Comparison of ENCODE assay signal across 34 mouse cellular contexts in the genomic region with DNA sequence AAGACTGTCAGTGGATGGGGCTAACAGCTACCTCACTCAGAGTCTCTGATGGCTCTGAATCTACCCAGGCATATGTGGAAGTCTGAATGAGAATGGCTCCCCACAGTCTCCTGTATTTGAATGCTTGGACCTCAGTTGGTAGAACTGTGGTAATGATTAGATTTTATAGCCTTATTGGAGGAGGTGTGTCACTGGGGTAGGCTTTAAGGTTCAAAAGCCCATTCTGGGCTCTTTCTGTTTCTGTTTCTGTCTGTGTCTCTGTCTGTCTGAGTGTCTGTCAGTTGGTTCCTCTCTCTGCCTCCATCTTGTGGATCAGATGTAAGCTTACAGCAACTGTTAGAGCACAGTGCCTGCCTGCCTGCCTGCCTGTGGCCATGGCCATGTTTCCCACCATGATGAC. TPM values are rescaled to one million over a fixed set of nuclear protein-coding genes. Genes with fewer than 3 reads are reported as not detected.
DNase-seq lines count a peak whose midpoint lies in the region; ATAC-seq lines count a peak whose summit lies in the region.
"Had no signal": no experiment of that assay in that cellular context is flagged by ENCODE, and none has a peak within 500 bp of the region (broad histone marks: within the 10 kb centered on the region; RNA-seq: fewer than 3 reads in every experiment).

No protein-coding gene starts in this region.

- H3K9me3 ChIP-seq in intestine, embryonic 15.5 days, result no peaks in the 10 kb centered on the region
- H3K9me3 ChIP-seq: embryonic facial prominence, embryonic 10.5 days; embryonic facial prominence, embryonic 13.5 days; forebrain, embryonic 12.5 days; forebrain, embryonic 15.5 days; G1E; hindbrain, embryonic 10.5 days; hindbrain, embryonic 13.5 days had no signal

- no peak overlapping the region for H3K4me2 ChIP-seq in intestine, embryonic 15.5 days (replicated peaks)
- H3K4me2 ChIP-seq: embryonic facial prominence, embryonic 13.5 days; forebrain, embryonic 12.5 days; forebrain, embryonic 15.5 days; heart, embryonic 11.5 days; hindbrain, embryonic 13.5 days had no signal

- no peaks in the 10 kb centered on the region for H3K36me3 ChIP-seq in intestine, embryonic 15.5 days
- H3K36me3 ChIP-seq: embryonic facial prominence, embryonic 10.5 days; embryonic facial prominence, embryonic 13.5 days; forebrain, embryonic 12.5 days; forebrain, embryonic 15.5 days; G1E; hindbrain, embryonic 10.5 days; hindbrain, embryonic 13.5 days had no signal

- H3K9ac ChIP-seq in intestine, embryonic 15.5 days, result no peak overlapping the region
- H3K9ac ChIP-seq: embryonic facial prominence, embryonic 13.5 days; forebrain, embryonic 12.5 days; forebrain, embryonic 15.5 days; hindbrain, embryonic 13.5 days had no signal

- peak; percentile 1 for DNase-seq in 3T3-L1 (ENCODE audit: low read depth, low spot score)
- peak; percentile 29 for DNase-seq in large intestine, adult 2 months (ENCODE audit: low read depth, low spot score)
- DNase-seq in thymus, postnatal 0 days (ENCODE audit: low spot score), result no peak
- DNase-seq in frontal cortex, postnatal 14 days (ENCODE audit: low spot score in 2 of 2), result no peak
- DNase-seq in heart, postnatal 10 days, result no peak
- DNase-seq: adrenal gland, postnatal 10 days; adrenal gland, postnatal 36 days; B cell, adult 2 months; cerebellum, adult 2 months; cerebellum, adult 9-11 months; cerebellum, postnatal 25 days; embryo, embryonic 11 days; gastrocnemius, postnatal 14 days; heart, adult 11 months; heart, postnatal 36 days had no signal

- H3K27me3 ChIP-seq in intestine, embryonic 15.5 days (replicated peaks), result no peaks in the 10 kb centered on the region
- H3K27me3 ChIP-seq: CH12.LX; embryonic facial prominence, embryonic 13.5 days; forebrain, embryonic 12.5 days; forebrain, embryonic 15.5 days; hindbrain, embryonic 13.5 days; Patski had no signal

- no peak overlapping the region for H3K4me3 ChIP-seq in intestine, embryonic 15.5 days (replicated peaks)
- H3K4me3 ChIP-seq: embryonic facial prominence, embryonic 10.5 days; embryonic facial prominence, embryonic 13.5 days; erythroblast, embryonic 14.5 days; forebrain, embryonic 12.5 days; forebrain, embryonic 15.5 days; hindbrain, embryonic 10.5 days; hindbrain, embryonic 13.5 days had no signal

- H3K4me1 ChIP-seq in intestine, embryonic 15.5 days (replicated peaks), result no peaks in the 10 kb centered on the region
- H3K4me1 ChIP-seq: embryonic facial prominence, embryonic 10.5 days; embryonic facial prominence, embryonic 13.5 days; forebrain, embryonic 12.5 days; forebrain, embryonic 15.5 days; hindbrain, embryonic 10.5 days; hindbrain, embryonic 13.5 days had no signal

- H3K27ac ChIP-seq in intestine, embryonic 15.5 days, result no peak overlapping the region
- H3K27ac ChIP-seq: embryonic facial prominence, embryonic 10.5 days; embryonic facial prominence, embryonic 13.5 days; forebrain, embryonic 12.5 days; forebrain, embryonic 15.5 days; hindbrain, embryonic 10.5 days; hindbrain, embryonic 13.5 days had no signal

- ATAC-seq in intestine, embryonic 15.5 days, result peak; percentile 70
- ATAC-seq: forebrain, embryonic 15.5 days; hindbrain, embryonic 16.5 days; inflammation-experienced regulatory T-cells, adult 6 months; Patski had no signal

- intact Hi-C loops in heart, postnatal 10 days (cut with DNase I), result no loop called here

RNA-seq across cellular contexts. Expression of a gene that starts 1.5 kb away (rescaled TPM):
- 0.05 and 0.44 TPM in 2 replicates for polyA plus RNA-seq in intestine, embryonic 15.5 days (2015; fragmentation: Nextera tagmentation; extraction: Ambion mirVana)
- polyA plus RNA-seq in large intestine, adult 2 months (2012; rRNA removed), result 13.6 and 31.8 TPM in 2 replicates
- polyA plus RNA-seq in thymus, postnatal 0 days (2015; fragmentation: Nextera tagmentation; extraction: Ambion mirVana), result 0.46 and 0.57 TPM in 2 replicates
- under 1 TPM; 0.62 to 0.87 TPM for total RNA-seq in heart, postnatal 10 days (2021)
- total RNA-seq: adrenal gland, adult 18-20 months; adrenal gland, postnatal 36 days; G1E; gastrocnemius, adult 18-20 months; gastrocnemius, postnatal 14 days had no signal
- polyA plus RNA-seq: cerebellum, adult 2 months; cortical plate, adult 2 months; embryonic facial prominence, embryonic 10.5 days; embryonic facial prominence, embryonic 13.5 days; erythroblast, embryonic 14.5 days; forebrain, embryonic 12.5 days; forebrain, embryonic 15.5 days; G1E; heart, postnatal 0 days; hindbrain, embryonic 10.5 days; hindbrain, embryonic 13.5 days; hindbrain, embryonic 16.5 days; inflammation-experienced regulatory T-cells, adult 6 months; Patski had no signal

RNA-seq across cellular contexts. Expression of a gene that starts 34.9 kb away (rescaled TPM):
- polyA plus RNA-seq in intestine, embryonic 15.5 days (2015; fragmentation: Nextera tagmentation; extraction: Ambion mirVana), result 14.0 and 14.1 TPM in 2 replicates
- 8.7 and 15.9 TPM in 2 replicates for polyA plus RNA-seq in large intestine, adult 2 months (2012; rRNA removed)
- polyA plus RNA-seq in thymus, postnatal 0 days (2015; fragmentation: Nextera tagmentation; extraction: Ambion mirVana), result 7.6 and 8.4 TPM in 2 replicates
- total RNA-seq in heart, postnatal 10 days (2021), result 10 to 100 TPM; 27.6 to 31.3 TPM

RNA-seq across cellular contexts. Expression of a gene that starts 55.9 kb away (rescaled TPM):
- 16.8 and 17.6 TPM in 2 replicates for polyA plus RNA-seq in intestine, embryonic 15.5 days (2015; fragmentation: Nextera tagmentation; extraction: Ambion mirVana)
- polyA plus RNA-seq in large intestine, adult 2 months (2012; rRNA removed), result 5.0 and 5.6 TPM in 2 replicates
- 14.2 and 15.0 TPM in 2 replicates for polyA plus RNA-seq in thymus, postnatal 0 days (2015; fragmentation: Nextera tagmentation; extraction: Ambion mirVana)
- total RNA-seq in heart, postnatal 10 days (2021), result 10 to 100 TPM in 1 of 2 experiments, 1 to 10 TPM in 1; 9.8 to 10.4 TPM

RNA-seq across cellular contexts. Expression of a gene that starts 57.9 kb away (rescaled TPM):
- polyA plus RNA-seq in intestine, embryonic 15.5 days (2015; fragmentation: Nextera tagmentation; extraction: Ambion mirVana), result 218 and 226 TPM in 2 replicates
- polyA plus RNA-seq in large intestine, adult 2 months (2012; rRNA removed), result 43.9 and 54.5 TPM in 2 replicates
- polyA plus RNA-seq in thymus, postnatal 0 days (2015; fragmentation: Nextera tagmentation; extraction: Ambion mirVana), result 313 and 314 TPM in 2 replicates
- total RNA-seq in heart, postnatal 10 days (2021), result 10 to 100 TPM; 43.8 to 46.8 TPM

RNA-seq across cellular contexts. Expression of a gene that starts 58.5 kb away (rescaled TPM):
- 0.16 TPM in 1 of 2 replicates, not detected in the other for polyA plus RNA-seq in intestine, embryonic 15.5 days (2015; fragmentation: Nextera tagmentation; extraction: Ambion mirVana)
- 28.3 and 73.6 TPM in 2 replicates for polyA plus RNA-seq in large intestine, adult 2 months (2012; rRNA removed)
- polyA plus RNA-seq in thymus, postnatal 0 days (2015; fragmentation: Nextera tagmentation; extraction: Ambion mirVana), result 0.20 and 0.24 TPM in 2 replicates
- under 1 TPM; 0.48 to 0.87 TPM for total RNA-seq in heart, postnatal 10 days (2021)
- total RNA-seq: adrenal gland, adult 18-20 months; CH12.LX; gastrocnemius, adult 18-20 months; gastrocnemius, postnatal 14 days had no signal
- polyA plus RNA-seq: cortical plate, adult 2 months; embryonic facial prominence, embryonic 10.5 days; embryonic facial prominence, embryonic 13.5 days; erythroblast, embryonic 14.5 days; forebrain, embryonic 15.5 days; G1E; heart, embryonic 11.5 days; heart, embryonic 14.5 days; hindbrain, embryonic 10.5 days; hindbrain, embryonic 13.5 days; inflammation-experienced regulatory T-cells, adult 6 months had no signal

Comparison
In these comparisons a context has a peak if more than half of its experiments do, and no peak if none do; other contexts are left out.
1. DNase-seq: peak in 3T3-L1 (single experiment) and large intestine, adult 2 months (single experiment); none in thymus, postnatal 0 days (single experiment), frontal cortex, postnatal 14 days (0 of 2) and heart, postnatal 10 days (0 of 2).